Mouse (Mus musculus) ES-Bruce4 (cell line): Measurements from ENCODE around the gene Ppp1r8. TPM values are rescaled to one million over a fixed set of nuclear protein-coding genes. Genes with fewer than 3 reads are reported as not detected.
A peak's percentile ranks its signal among the peaks of the same experiment; 100 is the strongest.
"Not testable (repeated sequence)": the region's sequence is repeated elsewhere in the genome, so short reads cannot be mapped to it uniquely, and the experiment has no call there.

ENCODE experiments used
- H3K27ac ChIP-seq: 2 replicates; pipeline ENCODE4 v1.5.1; 2012; ENCODE audit warnings: low read length, inconsistent platforms; ENCODE audit not compliant: insufficient read depth
- H3K27me3 ChIP-seq: 2 replicates; pipeline ENCODE4 v1.6.1; 2012; ENCODE audit warnings: mild to moderate bottlenecking, low read length, inconsistent platforms; ENCODE audit not compliant: control insufficient read depth, poor library complexity, insufficient read depth, severe bottlenecking
- H3K36me3 ChIP-seq: 2 replicates; pipeline ENCODE4 v1.6.1; 2012; ENCODE audit warnings: inconsistent platforms, mild to moderate bottlenecking, low read length, moderate library complexity; ENCODE audit not compliant: control insufficient read depth, poor library complexity, insufficient read depth, severe bottlenecking
- H3K4me1 ChIP-seq: one replicate; pipeline ENCODE4 v1.8.1; 2011; ENCODE audit warnings: low read length; ENCODE audit not compliant: control insufficient read depth, insufficient read depth
- H3K4me3 ChIP-seq: 2 replicates; pipeline ENCODE4 v1.5.1; 2011; ENCODE audit warnings: low read depth, mild to moderate bottlenecking, low read length
- H3K9ac ChIP-seq: 2 replicates; pipeline ENCODE4 v1.6.1; 2012; ENCODE audit warnings: low read depth, mild to moderate bottlenecking, inconsistent platforms; ENCODE audit not compliant: poor library complexity, severe bottlenecking
- H3K9me3 ChIP-seq: replicated peaks from 2 replicates; pipeline ENCODE4 v1.6.1; 2012; ENCODE audit warnings: mild to moderate bottlenecking, low read length, inconsistent platforms; ENCODE audit not compliant: control insufficient read depth, poor library complexity, insufficient read depth, severe bottlenecking
- CTCF ChIP-seq: IDR thresholded peaks from one replicate; pipeline ENCODE4 v1.8.1; 2011; ENCODE audit warnings: low read depth, low read length
- EP300 ChIP-seq: IDR thresholded peaks from 2 replicates; pipeline ENCODE4 v1.6.1; 2011; ENCODE audit warnings: low read depth, low read length; ENCODE audit not compliant: insufficient read depth
- POLR2A ChIP-seq: IDR thresholded peaks from one replicate; pipeline ENCODE4 v1.8.1; 2011; ENCODE audit warnings: low read length; ENCODE audit not compliant: insufficient read depth
- polyA plus RNA-seq: library from polyadenylated mRNA; stranded (reverse); fragments of >200 nt; gene quantifications from 2 replicates; pipeline ENCODE4 v1.2.4, GENCODE M21; 2011; ENCODE audit warnings: low read depth; ENCODE audit not compliant: missing spikeins, insufficient read depth, insufficient read length

The Ppp1r8 gene
- polyA plus RNA-seq, 1 experiment = 91.6 TPM

DNA sequence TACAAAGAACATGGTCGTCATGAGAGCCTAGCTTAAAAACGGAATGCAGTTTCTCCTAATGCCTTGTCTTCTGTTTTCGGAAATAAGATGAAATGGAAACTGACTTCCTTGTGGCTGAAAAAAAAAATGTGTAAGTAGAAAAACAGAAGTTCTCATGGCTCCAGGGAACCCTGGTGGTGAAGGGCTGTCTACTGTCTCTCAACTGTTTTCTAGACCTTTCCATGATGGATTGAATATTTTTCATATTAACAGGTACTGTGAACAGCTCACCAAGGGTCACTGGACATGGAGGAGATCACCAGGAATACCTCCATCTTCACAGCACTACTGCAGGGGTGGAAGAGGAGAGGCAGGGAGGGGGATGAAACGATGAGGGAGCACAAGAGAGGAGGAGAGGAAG is 44.9 kb downstream of the Ppp1r8 start:
- Histone ChIP-seq H3K9ac (no peak overlapping the region), H3K4me1 (no peaks in the 10 kb centered on the region), H3K9me3 (no peaks in the 10 kb centered on the region), H3K27ac (no peak overlapping the region), H3K36me3 (no peaks in the 10 kb centered on the region), H3K27me3 (no peaks in the 10 kb centered on the region), H3K4me3 (no peak overlapping the region)
- no peak for TF ChIP-seq CTCF
- TF ChIP-seq EP300 = no peak
- TF ChIP-seq POLR2A = no peak

DNA sequence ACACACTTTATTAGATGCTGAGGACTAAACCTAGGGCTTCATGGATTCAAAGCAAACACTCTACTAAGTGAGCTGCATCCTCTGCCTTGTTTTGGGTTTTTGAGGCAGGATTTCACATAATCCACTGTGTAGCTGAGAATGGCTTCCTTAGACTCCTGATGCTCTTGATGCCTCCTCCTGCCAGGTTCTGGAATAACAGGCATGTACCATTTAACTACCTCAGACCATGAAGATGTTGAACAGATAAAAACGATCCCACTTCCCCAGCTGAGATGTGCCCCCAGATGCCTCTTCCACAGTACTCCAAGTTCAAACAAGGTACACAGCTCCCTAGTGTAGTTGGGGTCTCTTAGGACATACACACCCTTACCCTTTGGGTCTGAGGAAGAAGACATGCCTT is 45.5 kb downstream of the Ppp1r8 start:
- Histone ChIP-seq H3K9me3 (no peaks in the 10 kb centered on the region), H3K9ac (no peak overlapping the region), H3K27ac (no peak overlapping the region), H3K27me3 (no peaks in the 10 kb centered on the region), H3K36me3 (no peaks in the 10 kb centered on the region), H3K4me3 (no peak overlapping the region), H3K4me1 (no peaks in the 10 kb centered on the region)
- no peak for TF ChIP-seq POLR2A
- TF ChIP-seq CTCF = no peak
- TF ChIP-seq EP300 = no peak

DNA sequence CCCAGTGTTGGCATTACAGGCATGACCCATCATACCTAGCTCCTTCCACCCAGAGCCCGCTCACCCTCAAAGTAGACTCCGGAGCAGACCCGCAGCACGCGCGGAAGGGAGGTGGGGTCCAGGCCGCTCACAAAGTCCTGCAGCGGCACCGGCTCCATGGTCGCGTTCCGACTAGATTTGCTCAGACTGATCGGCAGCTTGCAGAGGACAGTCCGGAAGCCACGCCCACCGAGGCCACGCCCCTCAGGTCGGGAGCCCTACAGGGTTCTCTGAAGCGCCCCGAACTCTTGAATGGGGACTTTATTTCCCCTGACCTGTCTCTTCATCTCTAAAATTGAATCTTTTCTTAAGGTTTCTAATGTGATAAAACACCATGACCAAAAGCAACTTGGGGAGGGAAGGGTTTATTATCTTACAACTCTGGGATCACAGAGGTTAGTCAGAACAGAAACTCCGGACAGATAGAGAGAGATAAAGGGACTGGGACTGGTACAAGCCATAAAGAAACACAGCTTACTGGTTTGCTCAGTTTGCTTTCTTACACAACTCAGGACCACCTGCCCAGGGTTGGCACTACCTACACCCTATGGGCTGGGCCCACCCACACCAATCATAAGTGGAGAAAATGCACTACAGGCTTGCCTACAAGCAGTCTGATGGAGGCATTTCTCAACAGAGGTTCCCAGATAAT is 46.6 kb downstream of the Ppp1r8 start, which contains the start of gene Themis2:
Themis2 (minus strand) TSS at position 192 of the 691 bp plus-strand sequence.
- Histone ChIP-seq H3K36me3 (no peaks in the 10 kb centered on the region), H3K4me1 (no peaks in the 10 kb centered on the region), H3K27ac (no peak within 1 kb of the TSS), H3K9me3 (no peaks in the 10 kb centered on the region), H3K27me3 (no peaks in the 10 kb centered on the region), H3K9ac (peak within 1 kb of the TSS; percentile 12; the same call in 1 of the 2 replicates), H3K4me3 (peak within 1 kb of the TSS; percentile 81)
- TF ChIP-seq CTCF (no peak), EP300 (no peak), POLR2A (no peak)

DNA sequence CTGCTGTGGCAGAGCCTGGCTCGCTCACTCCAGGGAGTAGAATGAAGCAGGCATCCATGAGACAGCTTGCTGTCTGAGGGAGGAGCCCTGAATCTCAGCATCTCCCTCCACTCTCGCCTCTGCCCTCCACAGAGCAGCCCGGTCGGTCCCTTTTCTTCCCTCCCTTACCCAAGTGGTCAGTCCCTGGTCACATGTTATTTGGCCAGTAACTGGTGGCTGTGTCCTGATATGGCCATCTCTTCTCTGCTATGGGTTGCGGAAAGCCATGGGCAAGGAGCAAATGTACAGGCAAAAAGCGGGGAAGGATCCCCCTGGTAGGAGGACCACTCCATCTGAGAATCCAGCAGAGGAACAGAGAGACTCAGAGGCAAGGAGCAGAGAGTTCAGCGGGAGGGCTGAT is 47.8 kb downstream of the Ppp1r8 start:
- Histone ChIP-seq H3K4me3 (no peak overlapping the region), H3K27me3 (no peaks in the 10 kb centered on the region), H3K4me1 (no peaks in the 10 kb centered on the region), H3K36me3 (no peaks in the 10 kb centered on the region), H3K9me3 (no peaks in the 10 kb centered on the region), H3K27ac (no peak overlapping the region), H3K9ac (no peak overlapping the region)
- TF ChIP-seq CTCF (no peak), EP300 (no peak), POLR2A (no peak)

DNA sequence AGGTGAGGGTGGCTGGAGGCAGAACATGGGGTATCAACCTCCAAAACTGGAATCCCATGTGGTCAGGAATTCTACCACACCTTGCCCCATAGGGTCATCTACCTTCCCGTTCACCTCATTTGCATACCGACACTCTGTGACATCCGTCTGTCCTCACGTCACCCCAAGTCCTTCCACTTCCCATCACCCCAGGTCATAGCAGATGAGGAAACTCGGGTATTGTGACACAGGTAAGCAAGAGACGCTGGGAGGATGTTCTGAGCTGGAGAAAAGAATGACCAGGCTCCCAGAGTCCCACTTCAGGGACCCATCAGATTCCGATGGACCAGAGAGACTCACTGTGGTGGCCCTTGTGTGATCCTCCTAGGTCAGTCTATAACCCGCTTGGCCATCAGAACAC is 48.2 kb downstream of the Ppp1r8 start:
- Histone ChIP-seq H3K4me3 (no peak overlapping the region), H3K36me3 (no peaks in the 10 kb centered on the region), H3K27ac (no peak overlapping the region), H3K4me1 (no peaks in the 10 kb centered on the region), H3K9ac (no peak overlapping the region), H3K9me3 (no peaks in the 10 kb centered on the region), H3K27me3 (no peaks in the 10 kb centered on the region)
- TF ChIP-seq CTCF = no peak
- no peak for TF ChIP-seq POLR2A
- TF ChIP-seq EP300 = no peak

DNA sequence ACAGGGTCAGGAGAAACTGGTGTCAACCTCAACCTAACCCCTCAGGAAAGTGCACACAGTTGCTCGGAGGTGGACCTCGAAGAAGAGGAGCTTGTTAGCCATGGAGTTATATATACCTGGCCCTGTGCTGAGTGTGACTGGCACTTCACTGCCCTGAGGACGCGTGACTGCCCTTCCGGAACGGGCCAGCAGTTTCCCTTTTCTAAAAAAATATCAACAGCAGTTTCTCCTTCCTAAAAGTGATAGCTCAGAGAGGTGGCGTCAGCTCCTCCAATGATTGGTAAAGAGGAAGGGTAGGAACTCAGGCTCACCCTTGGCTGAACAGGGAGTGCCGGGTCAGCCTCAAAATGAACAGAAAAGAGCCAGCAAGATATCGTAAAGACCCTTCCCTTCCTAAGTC is 48.9 kb downstream of the Ppp1r8 start:
- Histone ChIP-seq H3K4me3 (no peak overlapping the region), H3K27ac (no peak overlapping the region), H3K9me3 (no peaks in the 10 kb centered on the region), H3K4me1 (no peaks in the 10 kb centered on the region), H3K9ac (no peak overlapping the region), H3K27me3 (no peaks in the 10 kb centered on the region), H3K36me3 (no peaks in the 10 kb centered on the region)
- TF ChIP-seq CTCF (no peak), EP300 (no peak), POLR2A (no peak)

DNA sequence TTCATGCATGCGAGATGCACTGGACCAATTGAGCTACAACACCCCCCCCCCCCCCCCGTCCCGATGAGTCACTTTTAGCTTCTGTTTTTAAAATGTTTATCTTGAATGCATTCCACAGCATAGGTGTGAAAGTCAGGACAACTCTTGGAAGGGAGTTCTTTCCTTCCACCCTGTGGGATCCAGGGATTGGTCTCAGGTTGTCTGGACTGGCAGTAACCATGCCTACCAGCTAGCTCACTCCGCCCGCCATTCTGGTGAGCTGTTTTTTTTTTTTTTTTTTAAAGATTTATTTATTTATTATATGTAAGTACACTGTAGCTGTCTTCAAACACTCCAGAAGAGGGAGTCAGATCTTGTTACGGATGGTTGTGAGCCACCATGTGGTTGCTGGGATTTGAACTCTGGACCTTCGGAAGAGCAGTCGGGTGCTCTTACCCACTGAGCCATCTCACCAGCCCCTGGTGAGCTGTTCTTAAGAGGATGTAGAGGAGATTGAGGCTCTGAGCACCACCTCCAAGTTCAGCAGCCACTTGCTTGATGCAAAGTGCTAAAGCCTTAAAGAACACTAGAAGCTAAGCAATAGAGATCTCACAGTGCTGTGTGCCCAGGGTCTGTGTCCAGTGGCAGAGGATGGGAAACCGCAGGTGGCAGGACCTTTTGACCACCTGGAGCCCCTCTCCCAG is 49.5 kb downstream of the Ppp1r8 start:
- H3K27me3 ChIP-seq, H3K4me3 ChIP-seq, H3K4me1 ChIP-seq, H3K9me3 ChIP-seq, H3K36me3 ChIP-seq, H3K9ac ChIP-seq, H3K27ac ChIP-seq: not testable (repeated sequence)
